Mouse (Mus musculus) kidney, adult 2 months (tissue): ENCODE measurements around the gene Tubb4a. TPM values are rescaled to one million over a fixed set of nuclear protein-coding genes. Genes with fewer than 3 reads are reported as not detected.
"Not testable (repeated sequence)": the region's sequence is repeated elsewhere in the genome, so short reads cannot be mapped to it uniquely, and the experiment has no call there.

Experiments
- DNase-seq: peaks from one replicate; pipeline ENCODE4 v3.0.0; 2021
- H3K27ac ChIP-seq: fragments of 200-500 bp; 2 replicates; pipeline ENCODE4 v1.5.1; 2012; ENCODE audit warnings: low read depth, low read length, control low read depth, inconsistent platforms; ENCODE audit not compliant: insufficient read depth
- H3K27me3 ChIP-seq: fragments of 200-500 bp; replicated peaks from 2 replicates; pipeline ENCODE4 v1.6.1; 2012; ENCODE audit warnings: mild to moderate bottlenecking, moderate library complexity, low read length, inconsistent platforms; ENCODE audit not compliant: control insufficient read depth, insufficient read depth
- H3K36me3 ChIP-seq: fragments of 200-500 bp; 2 replicates; pipeline ENCODE4 v1.6.1; 2012; ENCODE audit warnings: mild to moderate bottlenecking, moderate library complexity, low read length, inconsistent platforms; ENCODE audit not compliant: control insufficient read depth, insufficient read depth
- H3K4me1 ChIP-seq: fragments of 200-500 bp; 2 replicates; pipeline ENCODE4 v1.6.1; 2011; ENCODE audit warnings: low read length; ENCODE audit not compliant: control insufficient read depth, insufficient read depth
- H3K4me3 ChIP-seq: fragments of 200-500 bp; 2 replicates; pipeline ENCODE4 v1.5.1; 2011; ENCODE audit warnings: mild to moderate bottlenecking, low read depth, low read length, control low read depth; ENCODE audit not compliant: insufficient read depth
- CTCF ChIP-seq: fragments of 200-500 bp; conservative IDR thresholded peaks from 2 replicates; pipeline ENCODE4 v1.5.1; 2011; ENCODE audit warnings: low read depth, mild to moderate bottlenecking, control low read depth, low read length, moderate library complexity, mixed read lengths; ENCODE audit not compliant: insufficient read depth, insufficient read length
- POLR2A ChIP-seq: fragments of 200-500 bp; IDR thresholded peaks from one replicate; pipeline ENCODE4 v1.6.1; 2011; ENCODE audit warnings: low read depth, low read length, control low read depth
- WGBS: fragments of 180-500 bp; shearing (Covaris S2); methylation state at CpG from one replicate; pipeline ENCODE4 v1.1.7; 2018; 5-methylcytosine and 5-hydroxymethylcytosine counted together
- polyA plus RNA-seq: library from polyadenylated mRNA; depleted of rRNA; stranded (reverse); fragments of >200 nt; gene quantifications from 2 replicates; pipeline ENCODE4 v1.2.3, GENCODE M21; 2012

Tubb4a gene
- polyA plus RNA-seq, 1 experiment = 2.9 TPM

GRCm38 (mm10) chr17:57058891-57059485 lies 28.6 kb downstream of the Tubb4a start, which contains the start of gene Crb3:
Gene Crb3, plus strand, starts transcription at chr17:57059105.
- WGBS = 3% methylated on average over 19 of the region's 22 CpGs
- TF ChIP-seq POLR2A (no peak), CTCF (no peak)
- peak; percentile 52 for DNase-seq

GRCm38 (mm10) chr17:57056246-57056645 lies 31.3 kb downstream of the Tubb4a start:
- DNase-seq = no peak
- Histone ChIP-seq H3K4me3 (no peak overlapping the region), H3K4me1 (peaks cover 5% of the 10 kb centered on the region; the same call in 1 of the 2 replicates), H3K27me3 (no peaks in the 10 kb centered on the region), H3K36me3 (no peaks in the 10 kb centered on the region; the same call in 1 of the 2 replicates), H3K27ac (no peak overlapping the region)
- TF ChIP-seq CTCF (no peak), POLR2A (no peak)
- 82% methylated on average over 3 of the region's 3 CpGs for WGBS

More at GRCm38 (mm10) chr17:57058891-57059485, 28.6 kb downstream of the Tubb4a start, which contains the start of gene Crb3:
- Histone ChIP-seq H3K4me1 (peaks cover 6% of the 10 kb centered on the region; the same call in 1 of the 2 replicates), H3K36me3 (no peaks in the 10 kb centered on the region), H3K4me3 (peak within 1 kb of the TSS; percentile 88), H3K27me3 (no peaks in the 10 kb centered on the region), H3K27ac (peak within 1 kb of the TSS; percentile 75)

GRCm38 (mm10) chr17:57051679-57052078 lies 35.9 kb downstream of the Tubb4a start:
- not testable (repeated sequence) for H3K4me1 ChIP-seq, H3K27ac ChIP-seq, H3K4me3 ChIP-seq, H3K36me3 ChIP-seq, H3K27me3 ChIP-seq
- WGBS = 79% methylated on average over 4 of the region's 4 CpGs
- TF ChIP-seq CTCF = 0 out of 2 replicates have a peak, but pooled peaks have one; percentile 16
- peak; percentile 24 for DNase-seq

- H3K4me3 ChIP-seq = no peak overlapping the region
- H3K36me3 ChIP-seq = no peaks in the 10 kb centered on the region; the same call in 1 of the 2 replicates
- H3K4me1 ChIP-seq = no peaks in the 10 kb centered on the region
- no peaks in the 10 kb centered on the region for H3K27me3 ChIP-seq
- H3K27ac ChIP-seq = no peak overlapping the region
- TF ChIP-seq POLR2A = no peak
- 88% methylated on average over 3 of the region's 3 CpGs for WGBS
- DNase-seq = no peak
Measured at GRCm38 (mm10) chr17:57048816-57049215, 38.8 kb downstream of the Tubb4a start.

GRCm38 (mm10) chr17:57047406-57047805 lies 40.2 kb downstream of the Tubb4a start:
- 63% methylated on average over 5 of the region's 5 CpGs for WGBS
- Histone ChIP-seq H3K36me3 (no peaks in the 10 kb centered on the region; the same call in 1 of the 2 replicates), H3K27ac (no peak overlapping the region), H3K4me1 (no peaks in the 10 kb centered on the region), H3K4me3 (no peak overlapping the region), H3K27me3 (no peaks in the 10 kb centered on the region)
- TF ChIP-seq CTCF = no peak
- no peak for DNase-seq

GRCm38 (mm10) chr17:57041554-57041953 lies 46.0 kb downstream of the Tubb4a start, which contains the start of gene Slc25a41:
Gene Slc25a41, minus strand, starts transcription at chr17:57041654.
- no peak within 1 kb of the TSS for H3K4me3 ChIP-seq
- H3K27ac ChIP-seq = no peak within 1 kb of the TSS
- no peak for DNase-seq
- WGBS = 81% methylated on average over 8 of the region's 8 CpGs
- H3K4me1 ChIP-seq = no peaks in the 10 kb centered on the region
- H3K27me3 ChIP-seq = no peaks in the 10 kb centered on the region; the same call in 1 of the 2 replicates
- H3K36me3 ChIP-seq = no peaks in the 10 kb centered on the region
- TF ChIP-seq POLR2A (no peak), CTCF (no peak)

GRCm38 (mm10) chr17:57038978-57039377 lies 48.6 kb downstream of the Tubb4a start:
- WGBS = 44% methylated on average over 8 of the region's 8 CpGs
- H3K27me3 ChIP-seq = no peaks in the 10 kb centered on the region; the same call in 1 of the 2 replicates
- no peaks in the 10 kb centered on the region for H3K36me3 ChIP-seq
- TF ChIP-seq CTCF (peak; percentile 31; the same call in 1 of the 2 replicates), POLR2A (no peak)
- H3K27ac ChIP-seq = no peak overlapping the region
- no peak overlapping the region for H3K4me3 ChIP-seq
- H3K4me1 ChIP-seq = no peaks in the 10 kb centered on the region
- no peak for DNase-seq
